Mouse (Mus musculus) naive thymus-derived CD4-positive, alpha-beta T cell, adult 5 months (primary cell): ENCODE measurements around the gene Epsti1. TPM values are rescaled to one million over a fixed set of nuclear protein-coding genes. Genes with fewer than 3 reads are reported as not detected.

Experiments used
- polyA plus RNA-seq: library from polyadenylated mRNA; unstranded; fragments of 100-300 nt; shearing (Covaris generic); gene quantifications from one replicate; pipeline ENCODE4 v1.2.1, GENCODE M21; 2017

The Epsti1 gene
- polyA plus RNA-seq: 59.7 TPM

DNA sequence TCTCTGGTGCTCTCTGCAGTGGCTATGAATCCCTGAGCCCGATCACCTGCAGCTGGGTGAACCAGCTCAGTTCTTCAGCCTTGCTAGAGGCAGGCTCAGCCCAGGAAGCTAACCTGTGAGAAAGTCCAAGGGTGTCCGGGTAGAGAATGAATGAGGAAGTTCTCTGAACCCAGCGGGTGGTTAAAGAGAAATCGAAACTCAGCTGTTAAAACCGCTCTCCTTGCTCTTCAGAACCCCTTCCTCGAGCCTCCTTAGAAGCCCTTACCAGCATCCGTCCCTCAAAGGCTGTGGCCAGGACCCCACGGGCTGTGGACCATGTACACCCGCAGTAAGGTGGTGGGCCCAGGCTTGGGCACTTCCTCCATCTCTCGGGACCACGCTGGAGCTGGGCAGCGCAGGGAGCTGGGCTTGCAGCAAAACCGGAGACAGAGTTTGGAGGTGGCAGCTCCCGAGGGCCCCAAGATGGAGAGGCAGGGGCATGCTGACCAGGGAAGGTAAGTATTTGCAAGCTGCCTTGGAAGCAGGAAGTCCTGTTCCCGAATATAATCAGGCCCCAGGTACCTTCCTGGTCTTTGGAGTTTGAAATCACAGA is at the start of gene Epsti1:
Gene Epsti1 (plus strand): TSS at position 69 of the 592 bp plus-strand sequence.

DNA sequence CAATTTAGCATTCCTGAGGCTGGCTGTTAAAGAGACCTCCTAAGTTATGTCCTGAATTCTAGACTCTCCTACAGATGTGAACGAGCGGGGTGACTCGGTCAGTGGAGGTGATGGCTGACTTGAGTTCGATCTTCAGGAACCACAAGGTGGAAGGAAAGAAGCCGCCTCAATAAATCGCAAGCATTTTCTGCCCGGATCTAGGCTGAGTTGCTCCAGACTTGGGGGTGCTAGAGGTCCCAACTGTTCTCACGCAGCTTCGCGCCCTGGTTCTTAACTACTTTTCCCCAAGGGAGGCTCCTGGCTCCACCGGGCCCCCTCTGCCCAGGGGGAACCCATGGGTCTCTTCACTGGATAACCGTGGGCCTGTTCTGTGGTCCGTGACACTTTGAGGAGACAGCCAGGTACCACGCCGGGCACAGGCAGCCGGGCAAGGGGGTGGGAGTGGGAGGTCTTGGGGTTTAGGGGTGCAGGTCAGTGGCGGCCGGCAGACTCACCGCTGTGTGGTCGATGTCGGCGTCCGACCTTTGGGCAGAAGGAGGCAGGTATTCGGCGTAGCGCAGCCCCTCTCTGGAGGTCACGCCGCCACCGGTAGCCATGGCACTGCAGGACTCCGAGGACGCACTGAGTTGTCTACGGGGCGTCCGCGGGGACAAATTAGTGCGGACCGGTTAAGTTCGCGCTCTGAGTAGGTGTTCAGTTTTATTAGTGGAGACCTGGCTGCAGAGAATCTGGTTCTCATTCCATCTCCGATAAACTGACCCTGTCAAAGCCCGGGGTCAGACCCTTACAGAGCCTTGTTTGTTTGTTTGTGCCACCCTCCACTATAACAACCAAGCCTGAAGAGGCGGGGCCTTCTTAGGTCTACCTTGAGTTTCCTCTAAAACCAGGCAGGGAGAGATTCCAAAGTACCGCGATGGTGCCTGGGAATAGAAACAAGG is 29.5 kb upstream of the Epsti1 start, which contains the start of gene Dnajc15:
Gene Dnajc15 (minus strand): TSS at position 822 of the 938 bp plus-strand sequence.

Other genes starting within 250 kb of the Epsti1 start
- 78.9 TPM for gene Dnajc15, start 29.1 kb upstream of the Epsti1 start, polyA plus RNA-seq
- not detected for gene Fam216b, start 184.8 kb downstream of the Epsti1 start, polyA plus RNA-seq